Mouse (Mus musculus): ENCODE results near the gene Trib2. TPM values are rescaled to one million over a fixed set of nuclear protein-coding genes. Genes with fewer than 3 reads are reported as not detected.

Gene Trib2
- polyA plus RNA-seq, 1 experiment: 0.96 TPM

- Histone ChIP-seq H3ac (ENCODE audit: control insufficient read depth, insufficient read length) (no peak overlapping the region), H3K27me3 (ENCODE audit: control insufficient read depth, insufficient read depth, insufficient read length) (no peaks in the 10 kb centered on the region), H3K4me2 (ENCODE audit: low read depth) (no peak overlapping the region), H3K36me3 (ENCODE audit: control insufficient read depth, insufficient read depth) (no peaks in the 10 kb centered on the region), H3K79me2 (ENCODE audit: control insufficient read depth, insufficient read depth) (peaks cover 4% of the 10 kb centered on the region), H3K4me3 (no peak overlapping the region)
- TF ChIP-seq MAX (IDR thresholded peaks at IDR 0.05; ENCODE audit: low read depth) (no peak), POLR2A (IDR thresholded peaks at IDR 0.05; ENCODE audit: insufficient read length, low read depth) (no peak), MYOG (IDR thresholded peaks at IDR 0.05; ENCODE audit: control insufficient read depth in 1 of 3, insufficient read depth in 1 of 3, insufficient read length in 2 of 3, low read depth in 2 of 3) (no peak), REST (IDR thresholded peaks at IDR 0.05; ENCODE audit: insufficient read depth, insufficient read length) (no peak), E2F4 (IDR thresholded peaks at IDR 0.05; ENCODE audit: insufficient read depth) (no peak), CEBPB (IDR thresholded peaks at IDR 0.05; ENCODE audit: insufficient read depth, poor library complexity, severe bottlenecking) (no peak), MYOD1 (IDR thresholded peaks at IDR 0.05; ENCODE audit: control insufficient read depth in 1 of 3, insufficient read length in 2 of 3, low read depth in 2 of 3) (no peak), TCF12 (IDR thresholded peaks at IDR 0.05; ENCODE audit: insufficient read depth, poor library complexity, severe bottlenecking) (no peak), POLR2AphosphoS2 (IDR thresholded peaks at IDR 0.05; ENCODE audit: insufficient read length, low read depth) (no peak), USF1 (IDR thresholded peaks at IDR 0.05; ENCODE audit: low read depth) (no peak), SRF (IDR thresholded peaks at IDR 0.05; ENCODE audit: control insufficient read depth, insufficient read length, low read depth) (no peak), TCF3 (IDR thresholded peaks at IDR 0.05; ENCODE audit: insufficient read length, low read depth) (no peak)
These were observed 7.1 kb downstream of the Trib2 start for GRCm38 (mm10) chr12:15809657-15810056.

DNA sequence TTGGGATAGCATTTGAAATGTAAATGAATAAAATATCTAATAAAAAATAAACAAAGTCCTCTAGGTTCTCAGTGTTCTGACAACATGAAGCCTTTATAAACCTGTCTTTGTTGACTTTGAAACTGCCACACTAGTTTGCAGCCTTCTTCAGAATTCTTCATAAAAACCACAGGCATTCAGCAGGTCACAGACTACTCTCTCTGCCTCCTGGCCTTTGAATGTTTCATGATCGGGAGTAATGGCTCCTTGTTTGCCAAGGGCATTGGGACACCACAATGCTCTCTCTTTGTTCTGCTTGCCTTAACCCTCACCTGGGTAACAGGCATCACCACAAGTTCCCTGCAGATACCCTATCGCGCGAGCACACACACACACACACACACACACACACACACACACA is 7.5 kb downstream of the Trib2 start:
- Histone ChIP-seq H3K79me2 (ENCODE audit: control insufficient read depth, insufficient read depth) (peaks cover under 1% of the 10 kb centered on the region), H3ac (ENCODE audit: control insufficient read depth, insufficient read length) (no peak overlapping the region), H3K27me3 (ENCODE audit: control insufficient read depth, insufficient read depth, insufficient read length) (no peaks in the 10 kb centered on the region), H3K36me3 (ENCODE audit: control insufficient read depth, insufficient read depth) (no peaks in the 10 kb centered on the region), H3K4me3 (no peak overlapping the region), H3K4me2 (ENCODE audit: low read depth) (no peak overlapping the region)
- no peak for TF ChIP-seq TCF3 (IDR thresholded peaks at IDR 0.05; ENCODE audit: insufficient read length, low read depth)
- TF ChIP-seq SRF (IDR thresholded peaks at IDR 0.05; ENCODE audit: control insufficient read depth, insufficient read length, low read depth): no peak
- no peak for TF ChIP-seq USF1 (IDR thresholded peaks at IDR 0.05; ENCODE audit: low read depth)
- TF ChIP-seq REST (IDR thresholded peaks at IDR 0.05; ENCODE audit: insufficient read depth, insufficient read length): no peak
- no peak for TF ChIP-seq POLR2A (IDR thresholded peaks at IDR 0.05; ENCODE audit: insufficient read length, low read depth)
- no peak for TF ChIP-seq MYOG (IDR thresholded peaks at IDR 0.05; ENCODE audit: control insufficient read depth in 1 of 3, insufficient read depth in 1 of 3, insufficient read length in 2 of 3, low read depth in 2 of 3)
- no peak for TF ChIP-seq POLR2AphosphoS2 (IDR thresholded peaks at IDR 0.05; ENCODE audit: insufficient read length, low read depth)
- no peak for TF ChIP-seq TCF12 (IDR thresholded peaks at IDR 0.05; ENCODE audit: insufficient read depth, poor library complexity, severe bottlenecking)
- TF ChIP-seq E2F4 (IDR thresholded peaks at IDR 0.05; ENCODE audit: insufficient read depth): no peak
- no peak for TF ChIP-seq CEBPB (IDR thresholded peaks at IDR 0.05; ENCODE audit: insufficient read depth, poor library complexity, severe bottlenecking)
- TF ChIP-seq MYOD1 (IDR thresholded peaks at IDR 0.05; ENCODE audit: control insufficient read depth in 1 of 3, insufficient read length in 2 of 3, low read depth in 2 of 3): no peak
- TF ChIP-seq MAX (IDR thresholded peaks at IDR 0.05; ENCODE audit: low read depth): no peak

DNA sequence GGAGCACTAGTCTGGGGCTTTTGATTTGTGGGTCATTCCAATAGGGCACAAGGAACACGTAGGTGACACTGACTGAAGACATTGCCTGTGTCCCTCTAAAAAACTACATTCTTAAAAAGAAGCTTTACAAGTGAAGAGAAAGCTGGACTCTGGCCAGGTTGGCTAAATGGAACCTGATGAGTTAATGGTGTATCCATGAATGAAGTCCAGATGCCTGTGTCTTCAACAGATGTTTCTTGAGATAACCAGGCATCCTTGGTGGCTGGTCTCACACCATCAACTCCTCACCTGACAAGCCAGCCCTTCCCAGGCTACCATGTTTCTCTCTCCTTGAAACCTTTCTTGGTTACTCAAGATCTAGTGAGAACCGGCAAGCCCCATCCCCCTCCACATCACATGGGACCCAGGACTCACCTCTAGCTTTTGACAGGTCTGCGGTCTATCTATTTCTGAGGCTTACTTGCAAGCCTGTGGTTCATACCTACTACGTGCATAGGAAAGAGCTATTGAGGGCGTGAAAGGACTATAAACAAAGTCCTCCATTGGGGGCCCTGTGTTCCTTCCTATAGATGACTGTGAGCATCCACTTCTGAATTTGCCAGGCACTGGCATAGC is 8.4 kb downstream of the Trib2 start:
- TF ChIP-seq SRF (IDR thresholded peaks at IDR 0.05; ENCODE audit: control insufficient read depth, insufficient read length, low read depth): no peak
- TF ChIP-seq MAX (IDR thresholded peaks at IDR 0.05; ENCODE audit: low read depth): no peak
- TF ChIP-seq MYOG (IDR thresholded peaks at IDR 0.05; ENCODE audit: control insufficient read depth in 1 of 3, insufficient read depth in 1 of 3, insufficient read length in 2 of 3, low read depth in 2 of 3): no peak
- TF ChIP-seq MYOD1 (IDR thresholded peaks at IDR 0.05; ENCODE audit: control insufficient read depth in 1 of 3, insufficient read length in 2 of 3, low read depth in 2 of 3): no peak
- TF ChIP-seq POLR2AphosphoS2 (IDR thresholded peaks at IDR 0.05; ENCODE audit: insufficient read length, low read depth): no peak
- TF ChIP-seq POLR2A (IDR thresholded peaks at IDR 0.05; ENCODE audit: insufficient read length, low read depth): no peak
- no peak for TF ChIP-seq REST (IDR thresholded peaks at IDR 0.05; ENCODE audit: insufficient read depth, insufficient read length)
- no peak for TF ChIP-seq CEBPB (IDR thresholded peaks at IDR 0.05; ENCODE audit: insufficient read depth, poor library complexity, severe bottlenecking)
- no peak for TF ChIP-seq TCF12 (IDR thresholded peaks at IDR 0.05; ENCODE audit: insufficient read depth, poor library complexity, severe bottlenecking)
- TF ChIP-seq USF1 (IDR thresholded peaks at IDR 0.05; ENCODE audit: low read depth): no peak
- no peak for TF ChIP-seq E2F4 (IDR thresholded peaks at IDR 0.05; ENCODE audit: insufficient read depth)
- TF ChIP-seq TCF3 (IDR thresholded peaks at IDR 0.05; ENCODE audit: insufficient read length, low read depth): no peak
- Histone ChIP-seq H3K36me3 (ENCODE audit: control insufficient read depth, insufficient read depth) (no peaks in the 10 kb centered on the region), H3ac (ENCODE audit: control insufficient read depth, insufficient read length) (no peak overlapping the region), H3K4me2 (ENCODE audit: low read depth) (no peak overlapping the region), H3K4me3 (no peak overlapping the region), H3K27me3 (ENCODE audit: control insufficient read depth, insufficient read depth, insufficient read length) (no peaks in the 10 kb centered on the region), H3K79me2 (ENCODE audit: control insufficient read depth, insufficient read depth) (no peaks in the 10 kb centered on the region)

DNA sequence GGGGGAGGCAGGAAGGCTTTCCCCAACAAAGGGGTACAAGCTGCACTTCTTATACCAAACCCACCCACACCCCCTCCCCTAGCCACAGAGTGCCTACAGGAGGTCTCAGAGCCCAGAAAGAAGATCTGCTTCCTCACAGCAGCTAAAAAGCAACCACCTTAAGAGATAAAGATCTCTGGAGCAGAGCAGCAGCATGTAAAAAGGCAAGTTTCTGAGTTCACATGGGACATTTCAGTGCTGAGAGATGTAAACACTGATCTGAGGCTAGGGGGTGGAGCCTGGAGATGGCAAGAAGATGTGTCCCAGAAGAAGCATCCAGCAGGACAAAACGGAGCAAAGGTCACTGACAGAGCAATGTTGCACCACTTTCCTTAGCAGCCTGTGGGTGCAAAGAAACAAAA is 11.8 kb downstream of the Trib2 start:
- Histone ChIP-seq H3K79me2 (ENCODE audit: control insufficient read depth, insufficient read depth) (no peaks in the 10 kb centered on the region), H3K4me2 (ENCODE audit: low read depth) (no peak overlapping the region), H3ac (ENCODE audit: control insufficient read depth, insufficient read length) (no peak overlapping the region), H3K36me3 (ENCODE audit: control insufficient read depth, insufficient read depth) (no peaks in the 10 kb centered on the region), H3K27me3 (ENCODE audit: control insufficient read depth, insufficient read depth, insufficient read length) (no peaks in the 10 kb centered on the region), H3K4me3 (no peak overlapping the region)
- TF ChIP-seq TCF12 (IDR thresholded peaks at IDR 0.05; ENCODE audit: insufficient read depth, poor library complexity, severe bottlenecking): no peak

DNA sequence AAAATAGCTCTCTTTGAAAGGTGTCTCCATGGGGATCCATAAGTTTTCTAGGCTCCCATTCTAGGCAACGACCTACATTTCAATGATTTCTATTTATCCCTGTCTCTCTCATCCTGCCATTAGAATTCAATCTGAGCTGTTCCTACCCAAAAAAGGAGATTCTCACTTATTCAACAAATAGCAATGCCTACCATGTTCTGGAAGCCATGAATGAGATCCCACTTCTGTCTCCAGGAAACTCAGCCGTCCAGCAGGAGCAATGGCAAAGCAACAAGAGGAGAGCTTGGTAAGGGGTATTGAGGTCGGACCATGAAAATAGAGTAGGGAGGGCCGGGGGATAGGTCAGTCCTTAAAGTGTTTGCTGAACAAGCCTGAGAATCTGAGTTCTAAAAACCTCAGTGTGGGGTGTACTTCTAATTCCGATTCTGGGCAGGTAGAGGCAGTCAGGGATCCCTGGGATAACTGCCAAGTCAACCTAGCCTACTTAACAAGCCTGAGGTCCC is 12.7 kb downstream of the Trib2 start:
- TF ChIP-seq REST (IDR thresholded peaks at IDR 0.05; ENCODE audit: insufficient read depth, insufficient read length) (no peak), E2F4 (IDR thresholded peaks at IDR 0.05; ENCODE audit: insufficient read depth) (no peak), MYOD1 (IDR thresholded peaks at IDR 0.05; ENCODE audit: control insufficient read depth in 1 of 3, insufficient read length in 2 of 3, low read depth in 2 of 3) (no peak), TCF3 (IDR thresholded peaks at IDR 0.05; ENCODE audit: insufficient read length, low read depth) (no peak), SRF (IDR thresholded peaks at IDR 0.05; ENCODE audit: control insufficient read depth, insufficient read length, low read depth) (no peak), USF1 (IDR thresholded peaks at IDR 0.05; ENCODE audit: low read depth) (no peak), CEBPB (IDR thresholded peaks at IDR 0.05; ENCODE audit: insufficient read depth, poor library complexity, severe bottlenecking) (no peak), TCF12 (IDR thresholded peaks at IDR 0.05; ENCODE audit: insufficient read depth, poor library complexity, severe bottlenecking) (no peak), MYOG (IDR thresholded peaks at IDR 0.05; ENCODE audit: control insufficient read depth in 1 of 3, insufficient read depth in 1 of 3, insufficient read length in 2 of 3, low read depth in 2 of 3) (no peak), POLR2AphosphoS2 (IDR thresholded peaks at IDR 0.05; ENCODE audit: insufficient read length, low read depth) (no peak), MAX (IDR thresholded peaks at IDR 0.05; ENCODE audit: low read depth) (no peak), POLR2A (IDR thresholded peaks at IDR 0.05; ENCODE audit: insufficient read length, low read depth) (no peak)
- Histone ChIP-seq H3K79me2 (ENCODE audit: control insufficient read depth, insufficient read depth) (no peaks in the 10 kb centered on the region), H3ac (ENCODE audit: control insufficient read depth, insufficient read length) (no peak overlapping the region), H3K27me3 (ENCODE audit: control insufficient read depth, insufficient read depth, insufficient read length) (no peaks in the 10 kb centered on the region), H3K36me3 (ENCODE audit: control insufficient read depth, insufficient read depth) (no peaks in the 10 kb centered on the region), H3K4me2 (ENCODE audit: low read depth) (no peak overlapping the region), H3K4me3 (no peak overlapping the region)

All from myocyte (in vitro differentiated cells).